Mouse (Mus musculus) MEL (cell line): ENCODE measurements around the gene Uhrf1bp1l. TPM values are rescaled to one million over a fixed set of nuclear protein-coding genes. Genes with fewer than 3 reads are reported as not detected.

Experiments
- DNase-seq: peaks from one replicate; pipeline ENCODE4 v3.0.0; 2011; ENCODE audit warnings: low read depth, low spot score
- H3K27ac ChIP-seq: 2 replicates; pipeline ENCODE4 v1.5.1; 2012; ENCODE audit warnings: low read depth, mild to moderate bottlenecking, control low read depth, low read length, moderate library complexity; ENCODE audit not compliant: control insufficient read depth
- H3K27me3 ChIP-seq, 2 experiments: fragments of 150-350 bp in 1 of 2; sonication (generic) in 1 of 2; 2 replicates each; pipeline ENCODE4 v1.6.1; 2012; ENCODE audit warnings: low read length in 2 of 2, mild to moderate bottlenecking in 2 of 2, improper control_type of control experiment in 1 of 2, moderate library complexity in 1 of 2; ENCODE audit not compliant: insufficient read depth in 2 of 2, control insufficient read depth in 1 of 2
- H3K36me3 ChIP-seq, 2 experiments: 2 replicates each; pipeline ENCODE4 v1.6.1; 2012 to 2014; ENCODE audit warnings: low read length in 2 of 2, improper control_type of control experiment in 1 of 2, inconsistent platforms in 1 of 2, mild to moderate bottlenecking in 1 of 2; ENCODE audit not compliant: insufficient read depth in 2 of 2, control insufficient read depth in 1 of 2
- H3K4me1 ChIP-seq, 2 experiments: fragments of 150-350 bp in 1 of 2; sonication (generic) in 1 of 2; 2 replicates each; pipeline ENCODE4 v1.6.1; 2012; ENCODE audit warnings: low read length in 2 of 2, improper control_type of control experiment in 1 of 2, mild to moderate bottlenecking in 1 of 2; ENCODE audit not compliant: insufficient read depth in 2 of 2, control insufficient read depth in 1 of 2
- H3K4me3 ChIP-seq, 2 experiments: fragments of 150-350 bp in 1 of 2; sonication (generic) in 1 of 2; 2 replicates each; pipeline ENCODE4 v1.5.1; 2012; ENCODE audit warnings: low read depth in 2 of 2, low read length in 2 of 2, mild to moderate bottlenecking in 2 of 2, moderate library complexity in 2 of 2, control low read depth in 1 of 2, improper control_type of control experiment in 1 of 2; ENCODE audit not compliant: control insufficient read depth in 1 of 2, insufficient read depth in 1 of 2
- H3K79me2 ChIP-seq: 2 replicates; pipeline ENCODE4 v1.6.1; 2012; ENCODE audit warnings: mild to moderate bottlenecking, low read length, moderate library complexity; ENCODE audit not compliant: control insufficient read depth, poor library complexity, insufficient read depth
- H3K9ac ChIP-seq: 2 replicates; pipeline ENCODE4 v1.6.1; 2012; ENCODE audit warnings: low read depth, mild to moderate bottlenecking, control low read depth, low read length, moderate library complexity; ENCODE audit not compliant: control insufficient read depth, poor library complexity, severe bottlenecking
- H3K9me3 ChIP-seq: fragments of 150-350 bp; sonication (generic); replicated peaks from 2 replicates; pipeline ENCODE4 v1.6.1; 2012; ENCODE audit warnings: mild to moderate bottlenecking, low read length, improper control_type of control experiment, moderate library complexity; ENCODE audit not compliant: insufficient read depth
- BHLHE40 ChIP-seq: IDR thresholded peaks from 2 replicates; pipeline ENCODE4 v1.6.1; 2012; ENCODE audit warnings: low read depth, mild to moderate bottlenecking, inconsistent platforms, low read length, improper control_type of control experiment, borderline replicate concordance
- CTCF ChIP-seq, 3 experiments: IDR thresholded peaks in 2 of 3; conservative IDR thresholded peaks in 1 of 3; 2 replicates each; pipeline ENCODE4 v1.5.1; 2011 to 2012; ENCODE audit warnings: low read length in 3 of 3, low read depth in 2 of 3, mild to moderate bottlenecking in 2 of 3, improper control_type of control experiment in 1 of 3, inconsistent platforms in 1 of 3, mixed read lengths in 1 of 3, moderate library complexity in 1 of 3; ENCODE audit not compliant: control insufficient read depth in 1 of 3, insufficient read depth in 1 of 3, poor library complexity in 1 of 3, severe bottlenecking in 1 of 3
- EP300 ChIP-seq, 2 experiments: IDR thresholded peaks; 2 replicates each; pipeline ENCODE4 v1.6.1; 2011; ENCODE audit warnings: improper control_type of control experiment in 2 of 2, low read length in 2 of 2, low read depth in 1 of 2, mild to moderate bottlenecking in 1 of 2
- GABPA ChIP-seq: IDR thresholded peaks from 2 replicates; pipeline ENCODE4 v1.6.1; 2012; ENCODE audit warnings: low read depth, mild to moderate bottlenecking, inconsistent platforms, low read length, improper control_type of control experiment, moderate library complexity
- HCFC1 ChIP-seq: IDR thresholded peaks from 2 replicates; pipeline ENCODE4 v1.6.1; 2012; ENCODE audit warnings: low read depth, mild to moderate bottlenecking, inconsistent platforms, low read length, improper control_type of control experiment, moderate library complexity
- JUND ChIP-seq: IDR thresholded peaks from 2 replicates; pipeline ENCODE4 v1.6.1; 2011; ENCODE audit warnings: low read depth, mild to moderate bottlenecking, improper control_type of control experiment, low read length
- MEF2A ChIP-seq: IDR thresholded peaks from 2 replicates; pipeline ENCODE4 v1.6.1; 2014; ENCODE audit warnings: low read depth, mild to moderate bottlenecking, inconsistent platforms, low read length, improper control_type of control experiment; ENCODE audit not compliant: poor library complexity, insufficient replicate concordance, severe bottlenecking; ENCODE audit errors: extremely low read depth
- MXI1 ChIP-seq: IDR thresholded peaks from 2 replicates; pipeline ENCODE4 v1.6.1; 2011; ENCODE audit warnings: mild to moderate bottlenecking, low read depth, low read length, improper control_type of control experiment
- MYC ChIP-seq: IDR thresholded peaks from 2 replicates; pipeline ENCODE4 v1.6.1; 2011; ENCODE audit warnings: low read depth, mild to moderate bottlenecking, low read length, improper control_type of control experiment, moderate library complexity
- NELFE ChIP-seq: IDR thresholded peaks from 2 replicates; pipeline ENCODE4 v1.6.1; 2011; ENCODE audit warnings: low read depth, low read length, improper control_type of control experiment
- NRF1 ChIP-seq: IDR thresholded peaks from 2 replicates; pipeline ENCODE4 v1.6.1; 2014; ENCODE audit warnings: low read depth, mild to moderate bottlenecking, inconsistent platforms, low read length, improper control_type of control experiment, moderate library complexity; ENCODE audit not compliant: poor library complexity, insufficient read depth, severe bottlenecking
- POLR2AphosphoS2 ChIP-seq: IDR thresholded peaks from 2 replicates; pipeline ENCODE4 v1.6.1; 2011; ENCODE audit warnings: low read length, improper control_type of control experiment
- RCOR1 ChIP-seq: IDR thresholded peaks from 2 replicates; pipeline ENCODE4 v1.6.1; 2012; ENCODE audit warnings: low read depth, mild to moderate bottlenecking, inconsistent platforms, low read length, improper control_type of control experiment
- SIN3A ChIP-seq: IDR thresholded peaks from 2 replicates; pipeline ENCODE4 v1.6.1; 2012; ENCODE audit warnings: low read length, improper control_type of control experiment, inconsistent platforms
- TBP ChIP-seq: IDR thresholded peaks from 2 replicates; pipeline ENCODE4 v1.8.0; 2011; ENCODE audit warnings: low read depth, low read length, improper control_type of control experiment
- USF1 ChIP-seq: IDR thresholded peaks from 2 replicates; pipeline ENCODE4 v1.6.1; 2014; ENCODE audit warnings: low read depth, mild to moderate bottlenecking, inconsistent platforms, low read length, improper control_type of control experiment, moderate library complexity
- USF2 ChIP-seq, 2 experiments: IDR thresholded peaks; 2 replicates each; pipeline ENCODE4 v1.6.1; 2011 to 2012; ENCODE audit warnings: improper control_type of control experiment in 2 of 2, low read length in 2 of 2, borderline replicate concordance in 1 of 2, inconsistent platforms in 1 of 2, low read depth in 1 of 2, mild to moderate bottlenecking in 1 of 2; ENCODE audit not compliant: insufficient read depth in 1 of 2
- ZKSCAN1 ChIP-seq: IDR thresholded peaks from 2 replicates; pipeline ENCODE4 v1.6.1; 2012; ENCODE audit warnings: low read depth, mild to moderate bottlenecking, inconsistent platforms, low read length, improper control_type of control experiment, moderate library complexity
- polyA plus RNA-seq, 2 experiments: library from polyadenylated mRNA; stranded (reverse) in 1 of 2; unstranded in 1 of 2; fragments of >175 nt in 1 of 2; fragments of >200 nt in 1 of 2; gene quantifications; 2 replicates each; pipeline versions ENCODE4 v1.2.1 to v1.2.4; 2012; ENCODE audit warnings: low replicate concordance in 2 of 2, low read depth in 1 of 2; ENCODE audit not compliant: insufficient read length in 2 of 2, insufficient read depth in 1 of 2, missing spikeins in 1 of 2
- total RNA-seq: library from RNA; depleted of rRNA; stranded (reverse); fragments of 300-350 nt; gene quantifications from 2 replicates; pipeline ENCODE4 v1.2.3, GENCODE M21; 2012

Gene Uhrf1bp1l
- total and polyA plus RNA-seq, 3 experiments, result 23.7 to 44.8 (median 26.0) TPM

DNA sequence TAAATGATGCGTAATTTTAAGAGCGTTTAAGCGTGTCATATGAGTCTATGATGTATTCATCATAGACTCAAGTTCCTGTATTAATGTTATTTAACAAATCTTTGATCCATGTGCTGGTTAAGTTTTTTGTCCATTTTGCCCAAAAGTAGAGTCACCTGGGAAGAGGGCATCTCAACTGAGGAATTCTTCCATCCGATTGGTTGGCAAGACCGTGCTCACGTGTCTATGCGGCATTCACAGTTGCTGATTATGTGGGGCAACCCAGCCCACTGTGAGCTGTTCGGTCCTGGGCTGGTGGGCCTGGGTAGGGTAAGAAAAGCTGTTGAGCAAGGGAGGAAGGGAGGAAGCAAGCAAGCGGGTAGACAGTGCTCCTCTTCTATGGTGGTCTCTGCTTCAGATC is 6.4 kb upstream of the Uhrf1bp1l start:
- no peaks in the 10 kb centered on the region for H3K79me2 ChIP-seq
- H3K9ac ChIP-seq, result peak overlapping the region; percentile 22; the same call in 1 of the 2 replicates
- H3K27ac ChIP-seq, result peak overlapping the region; percentile 49; the same call in 1 of the 2 replicates
- peak overlapping the region; percentile 14 to 28 for H3K4me3 ChIP-seq
- H3K4me1 ChIP-seq, result peaks cover 13 to 34% of the 10 kb centered on the region in 2 experiments
- no peak for TF ChIP-seq NRF1
- TF ChIP-seq JUND, result no peak
- TF ChIP-seq TBP, result no peak
- TF ChIP-seq SIN3A, result no peak
- peak; percentile 68 for TF ChIP-seq USF1
- no peak for TF ChIP-seq NELFE
- TF ChIP-seq ZKSCAN1, result no peak
- TF ChIP-seq MYC, result 0 out of 2 replicates have a peak, but pooled peaks have one; percentile 6
- peak; percentile 64; the same call in 1 of the 2 replicates for TF ChIP-seq BHLHE40
- TF ChIP-seq MXI1, result peak; percentile 5; the same call in 1 of the 2 replicates
- TF ChIP-seq HCFC1, result no peak
- peaks cover 0 to 33% of the 10 kb centered on the region in 2 experiments; a peak in 2 of 4 replicates for H3K36me3 ChIP-seq
- peak; percentile 44 for DNase-seq
- no peaks in the 10 kb centered on the region for H3K27me3 ChIP-seq
- no peaks in the 10 kb centered on the region for H3K9me3 ChIP-seq

DNA sequence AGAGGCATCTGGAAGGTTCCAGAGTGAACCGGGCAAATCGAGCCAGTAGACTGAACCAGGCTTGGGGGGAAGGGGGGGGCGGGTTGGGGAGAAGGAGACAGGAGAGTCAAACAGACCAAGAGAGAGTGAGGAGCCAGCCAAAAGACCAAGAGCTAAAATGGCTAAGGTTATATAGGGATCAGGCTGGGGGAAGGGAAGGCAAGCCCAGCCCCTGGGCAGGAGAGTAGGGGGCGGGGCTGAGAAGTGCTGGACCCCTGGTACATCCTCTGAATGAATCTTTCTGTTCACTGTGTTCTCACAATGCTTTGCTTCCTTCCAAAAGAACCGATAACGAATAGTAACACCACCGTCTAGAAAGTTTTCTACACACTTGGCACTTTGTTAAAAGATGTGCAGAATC is 5.1 kb upstream of the Uhrf1bp1l start:
- H3K9me3 ChIP-seq, result no peaks in the 10 kb centered on the region
- TF ChIP-seq USF1 (no peak), BHLHE40 (no peak), GABPA (no peak), MEF2A (no peak), USF2 (IDR thresholded peaks at IDR 0.05; ENCODE audit: borderline replicate concordance in 1 of 2, insufficient read depth in 1 of 2, low read depth in 1 of 2, low read length in 2 of 2) (no peak), POLR2AphosphoS2 (no peak), CTCF (IDR thresholded peaks at IDR 0.05 in 2 of 3, conservative IDR thresholded peaks at IDR 0.05 in 1 of 3; ENCODE audit: control insufficient read depth in 1 of 3, insufficient read depth in 1 of 3, low read depth in 2 of 3, low read length in 3 of 3, poor library complexity in 1 of 3, severe bottlenecking in 1 of 3) (no peak), RCOR1 (no peak), EP300 (IDR thresholded peaks at IDR 0.05; ENCODE audit: low read depth in 1 of 2, low read length in 2 of 2) (no peak), MYC (no peak)
- H3K9ac ChIP-seq, result no peak overlapping the region
- H3K4me1 ChIP-seq, result peaks cover 16 to 43% of the 10 kb centered on the region in 2 experiments
- no peak overlapping the region for H3K27ac ChIP-seq
- no peaks in the 10 kb centered on the region for H3K27me3 ChIP-seq
- no peak overlapping the region for H3K4me3 ChIP-seq
- peaks cover 0 to 37% of the 10 kb centered on the region in 2 experiments; a peak in 2 of 4 replicates for H3K36me3 ChIP-seq
- DNase-seq, result no peak
- no peaks in the 10 kb centered on the region for H3K79me2 ChIP-seq
